Mouse (Mus musculus) right cerebral cortex, postnatal 25 days (tissue): ENCODE measurements around the gene Cog2.

ENCODE experiments used
- DNase-seq: peaks from one replicate; pipeline ENCODE4 v3.0.0; 2022

The Cog2 gene

GRCm38 (mm10) chr8:124521946-124522345 lies 1.4 kb downstream of the Cog2 start:
- DNase-seq, result no peak

- no peak for DNase-seq
Measured at GRCm38 (mm10) chr8:124526261-124526660, 5.7 kb downstream of the Cog2 start.

GRCm38 (mm10) chr8:124530076-124530475 lies 9.5 kb downstream of the Cog2 start:
- DNase-seq, result no peak

- DNase-seq, result no peak
Measured at GRCm38 (mm10) chr8:124530556-124530955, 10.0 kb downstream of the Cog2 start.

GRCm38 (mm10) chr8:124530996-124531395 lies 10.4 kb downstream of the Cog2 start:
- no peak for DNase-seq

GRCm38 (mm10) chr8:124532626-124533025 lies 12.1 kb downstream of the Cog2 start:
- DNase-seq, result no peak

GRCm38 (mm10) chr8:124535451-124535850 lies 14.9 kb downstream of the Cog2 start:
- DNase-seq, result no peak

GRCm38 (mm10) chr8:124540906-124541305 lies 20.3 kb downstream of the Cog2 start:
- no peak for DNase-seq

GRCm38 (mm10) chr8:124542001-124542400 lies 21.4 kb downstream of the Cog2 start:
- DNase-seq, result no peak

GRCm38 (mm10) chr8:124543272-124543671 lies 22.7 kb downstream of the Cog2 start:
- DNase-seq, result no peak

GRCm38 (mm10) chr8:124546371-124546770 lies 25.8 kb downstream of the Cog2 start:
- DNase-seq, result no peak

- no peak for DNase-seq
Measured at GRCm38 (mm10) chr8:124546815-124547214, 26.2 kb downstream of the Cog2 start.

- DNase-seq, result no peak
Measured at GRCm38 (mm10) chr8:124547269-124547668, 26.7 kb downstream of the Cog2 start.

- no peak for DNase-seq
Measured at GRCm38 (mm10) chr8:124548187-124548586, 27.6 kb downstream of the Cog2 start.

GRCm38 (mm10) chr8:124551011-124551661 lies 30.6 kb downstream of the Cog2 start:
- no peak for DNase-seq

GRCm38 (mm10) chr8:124555113-124555750 lies 34.7 kb downstream of the Cog2 start:
- DNase-seq, result no peak

GRCm38 (mm10) chr8:124556164-124556563 lies 35.6 kb downstream of the Cog2 start:
- DNase-seq, result no peak

GRCm38 (mm10) chr8:124556658-124557057 lies 36.1 kb downstream of the Cog2 start:
- peak; percentile 39 for DNase-seq

- no peak for DNase-seq
Measured at GRCm38 (mm10) chr8:124557476-124557875, 36.9 kb downstream of the Cog2 start.

GRCm38 (mm10) chr8:124567126-124567525 lies 46.6 kb downstream of the Cog2 start:
- no peak for DNase-seq

- DNase-seq, result no peak
Measured at GRCm38 (mm10) chr8:124567584-124567983, 47.0 kb downstream of the Cog2 start.

- DNase-seq, result no peak
Measured at GRCm38 (mm10) chr8:124569100-124569499, 48.5 kb downstream of the Cog2 start.

- peak; percentile 37 for DNase-seq
Measured at GRCm38 (mm10) chr8:124569593-124569992, 49.0 kb downstream of the Cog2 start, which contains the start of gene Agt. Gene Agt (minus strand): TSS chr8:124569706.

- no peak for DNase-seq
Measured at GRCm38 (mm10) chr8:124571732-124572429, 51.3 kb downstream of the Cog2 start.
